8 mouse cellular contexts compared by ENCODE assay signal in the genomic region with DNA sequence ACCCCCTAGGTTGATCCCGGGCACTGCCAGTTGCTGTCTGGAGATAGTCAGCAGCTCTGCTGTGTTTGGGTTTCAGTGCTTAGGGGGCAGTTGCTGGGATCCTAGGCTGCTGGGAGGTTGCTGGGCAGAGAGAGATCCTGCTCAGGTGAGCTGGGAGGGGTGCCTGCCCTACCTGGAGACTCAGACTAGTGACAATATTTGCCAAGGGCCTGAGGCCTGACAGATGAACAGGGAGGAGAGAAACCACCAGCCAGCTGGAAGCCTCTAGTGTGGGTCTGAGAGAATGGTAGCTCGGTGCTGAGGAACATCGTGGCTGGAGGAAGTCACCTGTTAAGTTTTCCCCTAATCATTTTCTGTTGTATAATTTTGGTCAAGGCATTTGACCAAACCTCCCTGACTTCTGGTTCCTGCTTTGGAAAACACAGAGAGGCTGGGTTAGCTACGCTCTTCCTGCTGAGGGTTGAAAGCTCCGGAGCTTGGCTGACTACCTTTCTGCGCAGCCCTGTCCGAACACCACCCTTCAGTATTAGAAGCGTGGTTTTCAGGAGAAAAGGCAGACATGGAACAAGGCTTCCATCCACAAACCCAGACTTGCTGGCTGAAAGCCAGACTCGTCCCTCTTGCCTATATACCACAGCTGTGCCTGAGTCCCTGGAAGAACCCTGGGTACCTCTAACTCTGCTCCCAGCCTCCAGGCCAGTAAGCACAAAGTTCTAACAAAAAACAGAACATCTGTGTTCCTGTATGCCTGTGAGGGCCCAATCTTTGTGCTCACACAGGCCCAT. TPM values are rescaled to one million over a fixed set of nuclear protein-coding genes. Genes with fewer than 3 reads are reported as not detected.
DNase-seq lines count a peak whose midpoint lies in the region; ATAC-seq lines count a peak whose summit lies in the region.

No protein-coding gene starts in this region.

- peak overlapping the region; percentile 78 for H3K4me3 ChIP-seq in heart, embryonic 15.5 days
- H3K4me3 ChIP-seq in forebrain, embryonic 15.5 days, result no peak overlapping the region
- peak overlapping the region; percentile 77 for H3K4me3 ChIP-seq in liver, embryonic 15.5 days (replicated peaks)

- ATAC-seq in heart, embryonic 15.5 days (replicated peaks; ENCODE audit: insufficient number of reproducible peaks, insufficient read depth, low FRiP score, low read depth), result no peak
- ATAC-seq in forebrain, embryonic 15.5 days (replicated peaks), result no peak
- no peak for ATAC-seq in liver, embryonic 15.5 days (ENCODE audit: insufficient read depth)

- H3K4me1 ChIP-seq in heart, embryonic 15.5 days (replicated peaks), result peaks cover 39% of the 10 kb centered on the region
- peaks cover 12% of the 10 kb centered on the region for H3K4me1 ChIP-seq in forebrain, embryonic 15.5 days
- peaks cover 91% of the 10 kb centered on the region for H3K4me1 ChIP-seq in liver, embryonic 15.5 days (replicated peaks)

- no peak overlapping the region for H3K27ac ChIP-seq in heart, embryonic 15.5 days
- no peak overlapping the region for H3K27ac ChIP-seq in forebrain, embryonic 15.5 days (replicated peaks)
- H3K27ac ChIP-seq in liver, embryonic 15.5 days (replicated peaks), result peak overlapping the region; percentile 99

- H3K4me2 ChIP-seq in heart, embryonic 15.5 days, result peak overlapping the region; percentile 99
- peak overlapping the region; percentile 99; the same call in 1 of the 2 replicates for H3K4me2 ChIP-seq in forebrain, embryonic 15.5 days (replicated peaks)
- H3K4me2 ChIP-seq in liver, embryonic 15.5 days, result peak overlapping the region; percentile 92

- no peak overlapping the region for H3K9ac ChIP-seq in heart, embryonic 15.5 days
- no peak overlapping the region for H3K9ac ChIP-seq in forebrain, embryonic 15.5 days (replicated peaks)
- peak overlapping the region; percentile 91 for H3K9ac ChIP-seq in liver, embryonic 15.5 days

- no peaks in the 10 kb centered on the region for H3K36me3 ChIP-seq in heart, embryonic 15.5 days
- H3K36me3 ChIP-seq in forebrain, embryonic 15.5 days, result no peaks in the 10 kb centered on the region
- H3K36me3 ChIP-seq in liver, embryonic 15.5 days (replicated peaks), result peaks cover 18% of the 10 kb centered on the region

- no peak for DNase-seq in heart, adult 8-10 months (ENCODE audit: low spot score)
- DNase-seq in cerebellum, adult 11 months, result peak; percentile 34
- DNase-seq in adipocyte (ENCODE audit: low spot score), result no peak
- no peak for DNase-seq in B cell, adult 2 months
- no peak for DNase-seq in right cerebral cortex, postnatal 36 days (ENCODE audit: low spot score in 2 of 2)

- no peaks in the 10 kb centered on the region for H3K27me3 ChIP-seq in heart, embryonic 15.5 days
- no peaks in the 10 kb centered on the region for H3K27me3 ChIP-seq in forebrain, embryonic 15.5 days
- H3K27me3 ChIP-seq in liver, embryonic 15.5 days, result no peaks in the 10 kb centered on the region

- H3K9me3 ChIP-seq in heart, embryonic 15.5 days (replicated peaks), result no peaks in the 10 kb centered on the region
- no peaks in the 10 kb centered on the region for H3K9me3 ChIP-seq in forebrain, embryonic 15.5 days
- H3K9me3 ChIP-seq in liver, embryonic 15.5 days (replicated peaks), result no peaks in the 10 kb centered on the region

- 72% methylated on average over 9 of the region's 9 CpGs for whole genome bisulfite sequencing in heart, embryonic 15.5 days
- 80% methylated on average over 9 of the region's 9 CpGs for WGBS in forebrain, embryonic 15.5 days
- 79% methylated on average over 9 of the region's 9 CpGs for WGBS in liver, embryonic 15.5 days (ENCODE audit: insufficient replicate concordance)

RNA-seq across cellular contexts. Expression of gene Ttc39a, which starts 1.5 kb away (rescaled TPM):
- 5.9 and 7.0 TPM in 2 replicates for polyA plus RNA-seq in heart, embryonic 15.5 days (2015; fragmentation: Nextera tagmentation; extraction: Ambion mirVana)
- total RNA-seq in heart, adult 8-10 months (2022), result 1 to 10 TPM; 1.3 to 2.0 (median 1.7) TPM
- polyA plus RNA-seq in forebrain, embryonic 15.5 days (2015; fragmentation: Nextera tagmentation; extraction: Ambion mirVana), result 0.50 and 0.71 TPM in 2 replicates
- polyA plus RNA-seq in liver, embryonic 15.5 days (2015; fragmentation: Nextera tagmentation; extraction: Ambion mirVana), result 13.5 and 14.3 TPM in 2 replicates
